Mouse (Mus musculus) neutrophil, adult 83 days (primary cell): Measurements from ENCODE around the gene Olfr545. TPM values are rescaled to one million over a fixed set of nuclear protein-coding genes. Genes with fewer than 3 reads are reported as not detected.

Source experiments
- total RNA-seq, 2 experiments: library from RNA; stranded (reverse); gene quantifications; one replicate each; pipeline ENCODE4 v1.2.4; 2023

The Olfr545 gene
- not detected for total RNA-seq

GRCm38 (mm10) chr7:102499473-102499872 lies at the start of gene Olfr545:
TSS of gene Olfr545 (minus strand) at chr7:102499573.

GRCm38 (mm10) chr7:102540596-102540995 lies 41.2 kb upstream of the Olfr545 start, which contains the start of gene Olfr548-ps1:
TSS of gene Olfr548-ps1 (plus strand) at chr7:102540896.

GRCm38 (mm10) chr7:102534449-102534848 lies 35.1 kb upstream of the Olfr545 start, which contains the start of gene Olfr547:
TSS of gene Olfr547 (plus strand) at chr7:102534749.

GRCm38 (mm10) chr7:102488161-102488560 lies 11.2 kb downstream of the Olfr545 start, which contains the start of gene Olfr544:
TSS of gene Olfr544 (minus strand) at chr7:102488313.

GRCm38 (mm10) chr7:102481579-102481978 lies 17.8 kb downstream of the Olfr545 start, which contains the start of gene Olfr543:
TSS of gene Olfr543 (minus strand) at chr7:102481679.

GRCm38 (mm10) chr7:102441657-102442391 lies 57.5 kb downstream of the Olfr545 start, which contains the start of gene Rrm1:
TSS of gene Rrm1 (plus strand) at chr7:102441695.

Other genes with a start within 250 kb of the Olfr545 start
- 100 to 1,000 TPM; 395 to 404 TPM for gene Rhog, start 243.5 kb downstream of the Olfr545 start, total RNA-seq
- 10 to 100 TPM; 80.6 to 83.1 TPM for gene Stim1, start 231.8 kb downstream of the Olfr545 start, total RNA-seq
- 100 to 1,000 TPM in 1 of 2 experiments, 10 to 100 TPM in 1; 97.4 to 110 TPM for gene Rrm1, start 57.9 kb downstream of the Olfr545 start, total RNA-seq
- gene Olfr543, start 17.9 kb downstream of the Olfr545 start, total RNA-seq, result not detected
- not detected for gene Olfr544, start 11.3 kb downstream of the Olfr545 start, total RNA-seq
- gene Olfr547, start 35.2 kb upstream of the Olfr545 start, total RNA-seq, result not detected
- not detected for gene Olfr548-ps1, start 41.3 kb upstream of the Olfr545 start, total RNA-seq
- not detected for gene Olfr549, start 50.3 kb upstream of the Olfr545 start, total RNA-seq
- gene Trim21, start 65.9 kb upstream of the Olfr545 start, total RNA-seq, result 10 to 100 TPM; 10.7 to 12.5 TPM
- not detected for gene Olfr550, start 71.9 kb upstream of the Olfr545 start, total RNA-seq
- not detected for gene Olfr551, start 92.3 kb upstream of the Olfr545 start, total RNA-seq
- gene Olfr552, start 98.2 kb upstream of the Olfr545 start, total RNA-seq, result not detected
- gene Olfr553, start 118.6 kb upstream of the Olfr545 start, total RNA-seq, result not detected
- gene Olfr554, start 138.9 kb upstream of the Olfr545 start, total RNA-seq, result not detected
- not detected for gene Olfr555, start 159.2 kb upstream of the Olfr545 start, total RNA-seq
- not detected for gene Olfr556, start 165.3 kb upstream of the Olfr545 start, total RNA-seq
- 1 to 10 TPM; 1.0 to 2.8 TPM for gene Trim68, start 187.8 kb upstream of the Olfr545 start, total RNA-seq
- not detected for gene Olfr557, start 196.3 kb upstream of the Olfr545 start, total RNA-seq
- not detected for gene Olfr558, start 202.6 kb upstream of the Olfr545 start, total RNA-seq
- not detected for gene Olfr33, start 219.5 kb upstream of the Olfr545 start, total RNA-seq
- gene Olfr559, start 227.9 kb upstream of the Olfr545 start, total RNA-seq, result not detected